Comparison of ENCODE assay signal across 16 mouse cellular contexts in genomic region chr1:109932674-109933073, GRCm38 (mm10). TPM values are rescaled to one million over a fixed set of nuclear protein-coding genes. Genes with fewer than 3 reads are reported as not detected.
DNase-seq lines count a peak whose midpoint lies in the region; ATAC-seq and TF ChIP-seq lines count a peak whose summit lies in the region.
"Had no signal": no experiment of that assay in that cellular context is flagged by ENCODE, and none has a peak within 500 bp of the region (broad histone marks: within the 10 kb centered on the region; RNA-seq: fewer than 3 reads in every experiment).

No protein-coding gene starts in this region.

- H3K9me3 ChIP-seq in forebrain, embryonic 12.5 days = no peaks in the 10 kb centered on the region
- H3K9me3 ChIP-seq in forebrain, embryonic 10.5 days = no peaks in the 10 kb centered on the region
- H3K9me3 ChIP-seq: liver, embryonic 13.5 days had no signal

- TF ChIP-seq POLR2A in brain, embryonic 14.5 days (IDR thresholded peaks at IDR 0.05; ENCODE audit: borderline replicate concordance, extremely low read depth, insufficient read depth, insufficient read length, poor library complexity, severe bottlenecking) = no peak

- peak; percentile 46; the same call in 1 of the 2 replicates for ATAC-seq in forebrain, embryonic 12.5 days (ENCODE audit: low FRiP score)
- ATAC-seq: activated CD4-positive, CD25-positive, alpha-beta regulatory T cell, adult 4 months; intestine, embryonic 16.5 days had no signal

- no peak overlapping the region for H3K4me3 ChIP-seq in forebrain, embryonic 12.5 days (replicated peaks)
- no peak overlapping the region for H3K4me3 ChIP-seq in forebrain, embryonic 10.5 days
- H3K4me3 ChIP-seq: liver, embryonic 13.5 days had no signal

- no peak for DNase-seq in forebrain, embryonic 10.5 days (ENCODE audit: extremely low spot score, low spot score)
- DNase-seq in brain, embryonic 14.5 days (ENCODE audit: low read depth) = peak; percentile 90
- peak; percentile 92 to 94 for DNase-seq in cerebellum, postnatal 25 days
- peak; percentile 46 for DNase-seq in layer of hippocampus, adult 9-10 months (ENCODE audit: low spot score)
- DNase-seq in gastrocnemius, adult 8-10 months (ENCODE audit: low spot score in 2 of 2) = no peak
- no peak for DNase-seq in embryo, embryonic 10 days (ENCODE audit: low spot score)
- DNase-seq in left cerebral cortex, adult 11 months (ENCODE audit: low spot score) = no peak
- DNase-seq: gastrocnemius, postnatal 14 days; kidney, postnatal 4 days; liver, embryonic 13.5 days had no signal

- no peaks in the 10 kb centered on the region for H3K36me3 ChIP-seq in forebrain, embryonic 12.5 days (replicated peaks)
- no peaks in the 10 kb centered on the region for H3K36me3 ChIP-seq in forebrain, embryonic 10.5 days (replicated peaks)
- H3K36me3 ChIP-seq: liver, embryonic 13.5 days had no signal

- WGBS in forebrain, embryonic 12.5 days = 84% methylated on average over 3 of the region's 3 CpGs
- WGBS in forebrain, embryonic 10.5 days = 81% methylated on average over 3 of the region's 3 CpGs

- no peak overlapping the region for H3K9ac ChIP-seq in forebrain, embryonic 12.5 days
- H3K9ac ChIP-seq: liver, embryonic 13.5 days had no signal

- TF ChIP-seq CTCF in brain, embryonic 14.5 days (IDR thresholded peaks at IDR 0.05; ENCODE audit: borderline replicate concordance, extremely low read depth, insufficient read depth, insufficient read length) = no peak

- no peaks in the 10 kb centered on the region for H3K27me3 ChIP-seq in forebrain, embryonic 12.5 days
- H3K27me3 ChIP-seq in forebrain, embryonic 10.5 days (ENCODE audit: poor library complexity, severe bottlenecking) = no peaks in the 10 kb centered on the region
- H3K27me3 ChIP-seq: liver, embryonic 13.5 days had no signal

- H3K27ac ChIP-seq in forebrain, embryonic 12.5 days = no peak overlapping the region
- no peak overlapping the region for H3K27ac ChIP-seq in forebrain, embryonic 10.5 days
- H3K27ac ChIP-seq: liver, embryonic 13.5 days; macrophage had no signal

- no peak overlapping the region for H3K4me2 ChIP-seq in forebrain, embryonic 12.5 days
- H3K4me2 ChIP-seq: liver, embryonic 13.5 days had no signal

- H3K4me1 ChIP-seq in forebrain, embryonic 12.5 days = no peaks in the 10 kb centered on the region
- H3K4me1 ChIP-seq in forebrain, embryonic 10.5 days = no peaks in the 10 kb centered on the region
- H3K4me1 ChIP-seq: liver, embryonic 13.5 days had no signal

RNA-seq across cellular contexts. Expression of gene Cdh7, which starts 49.6 kb away (rescaled TPM):
- 11.9 and 15.2 TPM in 2 replicates for polyA plus RNA-seq in forebrain, embryonic 12.5 days (2016; fragmentation: Nextera tagmentation; extraction: Ambion mirVana)
- polyA plus RNA-seq in forebrain, embryonic 10.5 days (2016; fragmentation: Nextera tagmentation; extraction: Ambion mirVana) = 3.3 and 6.4 TPM in 2 replicates
- polyA plus RNA-seq in brain, embryonic 14.5 days (2012; rRNA removed) = 8.9 and 9.7 TPM in 2 replicates
- total RNA-seq in gastrocnemius, adult 8-10 months (2022) = not detected
- total RNA-seq: gastrocnemius, postnatal 14 days; MEL had no signal
- polyA plus RNA-seq: activated CD4-positive, CD25-positive, alpha-beta regulatory T cell, adult 4 months; heart, embryonic 16.5 days; liver, embryonic 13.5 days; macrophage had no signal

Comparison
In these comparisons a context has a peak if more than half of its experiments do, and no peak if none do; other contexts are left out.
1. DNase-seq: peak in brain, embryonic 14.5 days (single experiment), cerebellum, postnatal 25 days (2 of 2) and layer of hippocampus, adult 9-10 months (single experiment); none in forebrain, embryonic 10.5 days (single experiment), gastrocnemius, adult 8-10 months (0 of 2), embryo, embryonic 10 days (single experiment) and left cerebral cortex, adult 11 months (single experiment).